13 mouse cellular contexts compared by ENCODE assay signal in the genomic region with DNA sequence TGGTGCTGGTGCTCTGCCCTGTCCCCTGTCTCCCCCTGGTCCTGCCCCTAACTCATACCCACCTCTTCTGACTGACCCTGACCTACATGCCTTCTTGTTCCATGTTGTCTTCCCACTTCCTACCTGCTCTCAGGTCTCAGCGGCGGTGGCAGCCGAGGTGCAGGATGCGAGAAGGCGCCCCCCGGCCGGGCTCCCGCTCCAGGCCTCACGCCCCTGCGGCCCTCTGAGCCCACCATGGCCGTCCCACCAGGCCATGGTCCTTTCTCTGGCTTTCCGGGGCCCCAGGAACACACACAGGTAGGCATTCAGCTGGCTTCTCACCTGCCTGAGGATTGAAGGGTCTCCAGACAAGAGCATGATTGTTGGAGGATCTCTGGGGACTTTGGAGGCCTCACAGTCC. TPM values are rescaled to one million over a fixed set of nuclear protein-coding genes. Genes with fewer than 3 reads are reported as not detected.
DNase-seq lines count a peak whose midpoint lies in the region; ATAC-seq and TF ChIP-seq lines count a peak whose summit lies in the region.
"Had no signal": no experiment of that assay in that cellular context is flagged by ENCODE, and none has a peak within 500 bp of the region (broad histone marks: within the 10 kb centered on the region; RNA-seq: fewer than 3 reads in every experiment).

No protein-coding gene starts in this region.

- H3K27ac ChIP-seq in intestine, embryonic 14.5 days (ENCODE audit: low read depth): no peak overlapping the region
- no peak overlapping the region for H3K27ac ChIP-seq in intestine, postnatal 0 days (ENCODE audit: low read depth, low read length)
- no peak overlapping the region for H3K27ac ChIP-seq in embryonic facial prominence, embryonic 13.5 days
- H3K27ac ChIP-seq in hindbrain, embryonic 13.5 days: no peak overlapping the region
- no peak overlapping the region for H3K27ac ChIP-seq in midbrain, embryonic 15.5 days
- H3K27ac ChIP-seq: macrophage had no signal

- no peaks in the 10 kb centered on the region for H3K27me3 ChIP-seq in intestine, embryonic 14.5 days (replicated peaks; ENCODE audit: control insufficient read depth, insufficient read depth, low read length)
- H3K27me3 ChIP-seq in intestine, postnatal 0 days (replicated peaks; ENCODE audit: control insufficient read depth, insufficient read depth, low read length): no peaks in the 10 kb centered on the region
- H3K27me3 ChIP-seq in embryonic facial prominence, embryonic 13.5 days: no peaks in the 10 kb centered on the region
- no peaks in the 10 kb centered on the region for H3K27me3 ChIP-seq in hindbrain, embryonic 13.5 days
- H3K27me3 ChIP-seq in midbrain, embryonic 15.5 days (replicated peaks): no peaks in the 10 kb centered on the region

- 94% methylated on average over 12 of the region's 12 CpGs for WGBS in intestine, embryonic 14.5 days
- 96% methylated on average over 12 of the region's 12 CpGs for WGBS in intestine, postnatal 0 days
- 97% methylated on average over 12 of the region's 12 CpGs for WGBS in embryonic facial prominence, embryonic 13.5 days
- 97% methylated on average over 12 of the region's 12 CpGs for WGBS in hindbrain, embryonic 13.5 days
- WGBS in midbrain, embryonic 15.5 days: 95% methylated on average over 12 of the region's 12 CpGs

- TF ChIP-seq CTCF in intestine, postnatal 0 days (IDR thresholded peaks at IDR 0.05; ENCODE audit: low read depth): no peak

- H3K4me3 ChIP-seq in intestine, embryonic 14.5 days (ENCODE audit: low read depth, low read length): no peak overlapping the region
- H3K4me3 ChIP-seq in intestine, postnatal 0 days (ENCODE audit: low read depth, low read length): no peak overlapping the region
- peak overlapping the region; percentile 93 for H3K4me3 ChIP-seq in embryonic facial prominence, embryonic 13.5 days
- peak overlapping the region; percentile 91 for H3K4me3 ChIP-seq in hindbrain, embryonic 13.5 days
- peak overlapping the region; percentile 100; the same call in 1 of the 2 replicates for H3K4me3 ChIP-seq in midbrain, embryonic 15.5 days

- H3K4me1 ChIP-seq in intestine, embryonic 14.5 days (replicated peaks; ENCODE audit: control insufficient read depth, insufficient read depth, low read length): peaks cover 10% of the 10 kb centered on the region
- no peaks in the 10 kb centered on the region for H3K4me1 ChIP-seq in intestine, postnatal 0 days (replicated peaks; ENCODE audit: control insufficient read depth, insufficient read depth, low read length)
- H3K4me1 ChIP-seq in embryonic facial prominence, embryonic 13.5 days: peaks cover 15% of the 10 kb centered on the region
- peaks cover 20% of the 10 kb centered on the region for H3K4me1 ChIP-seq in hindbrain, embryonic 13.5 days (replicated peaks)
- H3K4me1 ChIP-seq in midbrain, embryonic 15.5 days: peaks cover 13% of the 10 kb centered on the region

- peaks cover 77% of the 10 kb centered on the region for H3K36me3 ChIP-seq in intestine, embryonic 14.5 days (ENCODE audit: control insufficient read depth, insufficient read depth, low read length)
- H3K36me3 ChIP-seq in intestine, postnatal 0 days (ENCODE audit: control insufficient read depth, insufficient read depth): peaks cover 69% of the 10 kb centered on the region
- H3K36me3 ChIP-seq in embryonic facial prominence, embryonic 13.5 days: peaks cover 75% of the 10 kb centered on the region
- peaks cover 74% of the 10 kb centered on the region for H3K36me3 ChIP-seq in hindbrain, embryonic 13.5 days
- peaks cover 60% of the 10 kb centered on the region for H3K36me3 ChIP-seq in midbrain, embryonic 15.5 days (replicated peaks)

- no peaks in the 10 kb centered on the region for H3K9me3 ChIP-seq in intestine, embryonic 14.5 days (ENCODE audit: control insufficient read depth, low read length)
- H3K9me3 ChIP-seq in intestine, postnatal 0 days (ENCODE audit: control insufficient read depth): no peaks in the 10 kb centered on the region
- H3K9me3 ChIP-seq in embryonic facial prominence, embryonic 13.5 days: no peaks in the 10 kb centered on the region
- H3K9me3 ChIP-seq in hindbrain, embryonic 13.5 days: no peaks in the 10 kb centered on the region
- no peaks in the 10 kb centered on the region for H3K9me3 ChIP-seq in midbrain, embryonic 15.5 days

- H3K4me2 ChIP-seq in intestine, embryonic 14.5 days (ENCODE audit: low read length): peak overlapping the region; percentile 83; the same call in 1 of the 2 replicates
- H3K4me2 ChIP-seq in intestine, postnatal 0 days (replicated peaks; ENCODE audit: low read depth): no peak overlapping the region
- peak overlapping the region; percentile 91; the same call in 1 of the 2 replicates for H3K4me2 ChIP-seq in embryonic facial prominence, embryonic 13.5 days
- H3K4me2 ChIP-seq in hindbrain, embryonic 13.5 days: peak overlapping the region; percentile 76
- peak overlapping the region; percentile 73 for H3K4me2 ChIP-seq in midbrain, embryonic 15.5 days

- H3K9ac ChIP-seq in intestine, embryonic 14.5 days (ENCODE audit: low read length): no peak overlapping the region
- no peak overlapping the region for H3K9ac ChIP-seq in intestine, postnatal 0 days (ENCODE audit: low read depth, low read length)
- H3K9ac ChIP-seq in embryonic facial prominence, embryonic 13.5 days: peak overlapping the region; percentile 86; the same call in 1 of the 2 replicates
- peak overlapping the region; percentile 93 for H3K9ac ChIP-seq in hindbrain, embryonic 13.5 days
- H3K9ac ChIP-seq in midbrain, embryonic 15.5 days: no peak overlapping the region

- ATAC-seq in intestine, embryonic 14.5 days (replicated peaks; ENCODE audit: low FRiP score, low TSS enrichment, low read depth): no peak
- ATAC-seq in intestine, postnatal 0 days: no peak
- ATAC-seq in embryonic facial prominence, embryonic 13.5 days (ENCODE audit: insufficient number of reproducible peaks, insufficient read depth, low FRiP score, low TSS enrichment, low read depth): no peak
- no peak for ATAC-seq in hindbrain, embryonic 13.5 days (ENCODE audit: low FRiP score)
- no peak for ATAC-seq in midbrain, embryonic 15.5 days (replicated peaks)
- ATAC-seq in megakaryocyte progenitor cell, adult 5-6 weeks (replicated peaks; ENCODE audit: poor library complexity): no peak
- ATAC-seq: activated CD4-positive, CD25-positive, alpha-beta regulatory T cell, adult 4 months had no signal

- DNase-seq in intestine, embryonic 14.5 days (ENCODE audit: low spot score): no peak
- DNase-seq in layer of hippocampus, postnatal 10 days (ENCODE audit: low spot score in 2 of 2): no peak
- DNase-seq: gastrocnemius, postnatal 10 days; kidney, adult 11 months; right cerebral cortex, postnatal 25 days; thymus, adult 2 months had no signal

RNA-seq across cellular contexts. Expression of gene Dyrk1b, which starts 2.1 kb away (rescaled TPM):
- polyA plus RNA-seq in intestine, embryonic 14.5 days (2014; fragmentation: Nextera tagmentation; extraction: Ambion mirVana): 10.0 and 11.9 TPM in 2 replicates
- 7.0 and 8.2 TPM in 2 replicates for polyA plus RNA-seq in intestine, postnatal 0 days (2015; fragmentation: Nextera tagmentation; extraction: Ambion mirVana)
- polyA plus RNA-seq in embryonic facial prominence, embryonic 13.5 days (2015; fragmentation: Nextera tagmentation; extraction: Ambion mirVana): 14.8 and 14.9 TPM in 2 replicates
- 15.1 and 16.3 TPM in 2 replicates for polyA plus RNA-seq in hindbrain, embryonic 13.5 days (2015; fragmentation: Nextera tagmentation; extraction: Ambion mirVana)
- polyA plus RNA-seq in midbrain, embryonic 15.5 days (2015; fragmentation: Nextera tagmentation; extraction: Ambion mirVana): 16.3 and 18.1 TPM in 2 replicates
- total RNA-seq in layer of hippocampus, postnatal 10 days (2021): 10 to 100 TPM; 31.6 to 35.6 TPM
- 1.2 and 2.1 TPM in 2 replicates for total RNA-seq in megakaryocyte progenitor cell, adult 5-6 weeks (2015)
- 1.1 and 1.2 TPM in 2 replicates for total RNA-seq in megakaryocyte progenitor cell, adult 5-6 weeks (2017)

RNA-seq across cellular contexts. Expression of gene Fbl, which starts 11.9 kb away (rescaled TPM):
- polyA plus RNA-seq in intestine, embryonic 14.5 days (2014; fragmentation: Nextera tagmentation; extraction: Ambion mirVana): 47.6 and 52.5 TPM in 2 replicates
- polyA plus RNA-seq in intestine, postnatal 0 days (2015; fragmentation: Nextera tagmentation; extraction: Ambion mirVana): 60.6 and 67.1 TPM in 2 replicates
- polyA plus RNA-seq in embryonic facial prominence, embryonic 13.5 days (2015; fragmentation: Nextera tagmentation; extraction: Ambion mirVana): 140 and 167 TPM in 2 replicates
- polyA plus RNA-seq in hindbrain, embryonic 13.5 days (2015; fragmentation: Nextera tagmentation; extraction: Ambion mirVana): 84.2 and 92.0 TPM in 2 replicates
- polyA plus RNA-seq in midbrain, embryonic 15.5 days (2015; fragmentation: Nextera tagmentation; extraction: Ambion mirVana): 75.6 and 78.4 TPM in 2 replicates
- total RNA-seq in layer of hippocampus, postnatal 10 days (2021): 10 to 100 TPM; 69.3 to 77.2 TPM
- 164 and 172 TPM in 2 replicates for total RNA-seq in megakaryocyte progenitor cell, adult 5-6 weeks (2015)
- 207 and 270 TPM in 2 replicates for total RNA-seq in megakaryocyte progenitor cell, adult 5-6 weeks (2017)

RNA-seq across cellular contexts. Expression of gene 9530053A07Rik, which starts 52.1 kb away (rescaled TPM):
- not detected in 2 replicates for polyA plus RNA-seq in intestine, embryonic 14.5 days (2014; fragmentation: Nextera tagmentation; extraction: Ambion mirVana)
- polyA plus RNA-seq in intestine, postnatal 0 days (2015; fragmentation: Nextera tagmentation; extraction: Ambion mirVana): 2.3 and 2.4 TPM in 2 replicates
- polyA plus RNA-seq in embryonic facial prominence, embryonic 13.5 days (2015; fragmentation: Nextera tagmentation; extraction: Ambion mirVana): 0.03 TPM in 2 replicates
- polyA plus RNA-seq in hindbrain, embryonic 13.5 days (2015; fragmentation: Nextera tagmentation; extraction: Ambion mirVana): 0.06 and 0.16 TPM in 2 replicates
- polyA plus RNA-seq in midbrain, embryonic 15.5 days (2015; fragmentation: Nextera tagmentation; extraction: Ambion mirVana): 0.05 and 0.06 TPM in 2 replicates
- under 1 TPM; 0.04 to 0.09 TPM for total RNA-seq in layer of hippocampus, postnatal 10 days (2021)
- not detected in 2 replicates for total RNA-seq in megakaryocyte progenitor cell, adult 5-6 weeks (2015)
- total RNA-seq in megakaryocyte progenitor cell, adult 5-6 weeks (2017): not detected in 2 replicates
- total RNA-seq: gastrocnemius, postnatal 10 days had no signal
- polyA plus RNA-seq: activated CD4-positive, CD25-positive, alpha-beta regulatory T cell, adult 4 months; macrophage had no signal

Comparison
In these comparisons a context has a peak if more than half of its experiments do, and no peak if none do; other contexts are left out.
1. H3K4me3 ChIP-seq: peak in embryonic facial prominence, embryonic 13.5 days (single experiment), hindbrain, embryonic 13.5 days (single experiment) and midbrain, embryonic 15.5 days (single experiment); none in intestine, embryonic 14.5 days (single experiment) and intestine, postnatal 0 days (single experiment).
2. H3K9ac ChIP-seq: peak in embryonic facial prominence, embryonic 13.5 days (single experiment) and hindbrain, embryonic 13.5 days (single experiment); none in intestine, embryonic 14.5 days (single experiment), intestine, postnatal 0 days (single experiment) and midbrain, embryonic 15.5 days (single experiment).